Mouse (Mus musculus) neural tube, embryonic 14.5 days (tissue): Measurements from ENCODE around the gene Secisbp2. TPM values are rescaled to one million over a fixed set of nuclear protein-coding genes. Genes with fewer than 3 reads are reported as not detected.

Experiments
- ATAC-seq: fragments of 200-750 bp; cut with Nextera tagmentation; 2 replicates; pipeline ENCODE4 v1.8.0; 2017; ENCODE audit warnings: low read depth, mild to moderate bottlenecking, moderate TSS enrichment, moderate library complexity
- H3K27ac ChIP-seq: fragments of 300-500 bp; sonication (generic); 2 replicates; pipeline ENCODE4 v1.5.1; 2014; ENCODE audit warnings: low read depth, mild to moderate bottlenecking, control low read depth, low read length, moderate library complexity, mixed read lengths
- H3K27me3 ChIP-seq: fragments of 300-500 bp; sonication (generic); 2 replicates; pipeline ENCODE4 v1.6.1; 2014; ENCODE audit warnings: low read length; ENCODE audit not compliant: control insufficient read depth, insufficient read depth
- H3K36me3 ChIP-seq: fragments of 300-500 bp; sonication (generic); 2 replicates; pipeline ENCODE4 v1.6.1; 2014; ENCODE audit warnings: low read length, mixed read lengths; ENCODE audit not compliant: control insufficient read depth, insufficient read depth
- H3K4me1 ChIP-seq: fragments of 300-500 bp; sonication (generic); 2 replicates; pipeline ENCODE4 v1.6.1; 2014; ENCODE audit warnings: low read length; ENCODE audit not compliant: control insufficient read depth, insufficient read depth
- H3K4me2 ChIP-seq: fragments of 300-500 bp; sonication (generic); 2 replicates; pipeline ENCODE4 v1.6.1; 2014; ENCODE audit warnings: mild to moderate bottlenecking, low read depth, low read length, control low read depth
- H3K4me3 ChIP-seq: fragments of 300-500 bp; sonication (generic); 2 replicates; pipeline ENCODE4 v1.5.1; 2014; ENCODE audit warnings: low read depth, low read length, control low read depth, mixed read lengths
- H3K9ac ChIP-seq: fragments of 300-500 bp; sonication (generic); replicated peaks from 2 replicates; pipeline ENCODE4 v1.6.1; 2014; ENCODE audit warnings: low read depth, mild to moderate bottlenecking, control low read depth, low read length, mixed read lengths
- H3K9me3 ChIP-seq: fragments of 300-500 bp; sonication (generic); 2 replicates; pipeline ENCODE4 v1.6.1; 2016; ENCODE audit warnings: low read length; ENCODE audit not compliant: control insufficient read depth
- WGBS: fragments of 180-500 bp; shearing (Covaris S2); extraction: QIAGEN DNeasy Blood & Tissue Kit; methylation state at CpG from one replicate; pipeline ENCODE4 v1.1.7; 2014; 5-methylcytosine and 5-hydroxymethylcytosine counted together
- polyA plus RNA-seq: library from polyadenylated mRNA; unstranded; fragments of >200 nt; fragmentation: Nextera tagmentation; extraction: Ambion mirVana; gene quantifications from 2 replicates; pipeline ENCODE4 v1.2.1, GENCODE M21; 2014

Secisbp2 gene
- polyA plus RNA-seq, 1 experiment from 2014 or later, result 29.6 TPM

GRCm38 (mm10) chr13:51638958-51639357, 12.5 kb upstream of the Secisbp2 start:
- Histone ChIP-seq H3K4me3 (no peak overlapping the region), H3K27ac (no peak overlapping the region), H3K4me1 (no peaks in the 10 kb centered on the region), H3K36me3 (no peaks in the 10 kb centered on the region), H3K9ac (no peak overlapping the region), H3K9me3 (no peaks in the 10 kb centered on the region), H3K4me2 (no peak overlapping the region), H3K27me3 (no peaks in the 10 kb centered on the region)
- 92% methylated on average over 4 of the region's 4 CpGs for WGBS
- ATAC-seq, result no peak

DNA sequence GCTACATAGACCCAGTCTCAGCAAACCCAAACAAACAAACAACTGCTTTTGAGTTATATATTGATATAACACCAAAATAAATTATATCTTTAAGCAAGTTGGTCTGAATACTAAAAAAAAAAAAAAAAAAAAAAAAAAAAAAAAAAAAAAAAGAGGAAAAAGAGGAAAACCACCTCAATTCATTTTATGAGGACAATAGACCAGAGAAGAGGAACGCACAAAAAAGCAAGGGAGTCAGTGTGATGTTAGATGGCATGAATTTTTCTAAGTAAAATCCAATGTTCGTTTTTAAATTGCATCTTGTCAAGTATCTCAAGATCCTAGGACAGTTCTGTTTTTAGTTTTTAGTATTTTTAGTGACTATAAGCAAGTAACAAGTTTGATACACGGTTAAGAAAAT, 10.1 kb upstream of the Secisbp2 start:
- no peak for ATAC-seq
- Histone ChIP-seq H3K9ac (no peak overlapping the region), H3K36me3 (no peaks in the 10 kb centered on the region), H3K27ac (no peak overlapping the region), H3K9me3 (no peaks in the 10 kb centered on the region), H3K4me1 (0 out of 2 replicates have a peak, but pooled peaks cover 4% of the 10 kb centered on the region), H3K27me3 (no peaks in the 10 kb centered on the region), H3K4me2 (no peak overlapping the region), H3K4me3 (no peak overlapping the region)
- 91% methylated on average over 3 of the region's 3 CpGs for WGBS

DNA sequence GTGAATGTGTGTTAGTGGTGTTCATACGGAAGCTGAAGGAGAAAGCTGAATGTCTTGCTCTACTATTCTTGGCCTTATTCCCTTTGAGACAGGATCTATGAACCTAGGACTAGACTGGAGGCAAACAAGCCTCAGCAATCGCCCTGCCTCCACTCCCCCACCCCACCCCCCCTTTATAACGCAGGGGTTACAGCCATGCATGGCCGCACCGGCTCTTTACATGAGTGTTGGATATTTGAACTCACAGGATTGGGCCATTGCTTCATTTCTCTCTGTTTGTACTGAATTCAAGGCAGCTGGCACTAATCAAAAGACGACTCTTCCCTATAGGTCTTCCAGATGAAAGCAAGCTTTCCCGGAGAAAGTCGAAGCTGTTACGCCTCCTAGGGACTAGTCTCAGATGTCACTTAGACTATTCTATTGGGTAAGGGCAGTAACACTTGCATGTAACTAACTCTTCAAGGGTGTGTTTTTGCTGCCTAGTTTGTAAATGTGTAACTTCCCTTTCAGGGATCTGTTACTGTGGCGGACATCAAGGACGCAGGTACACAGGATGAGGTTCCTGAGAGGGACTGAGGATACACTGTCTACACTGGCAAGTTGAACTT, 9.2 kb upstream of the Secisbp2 start:
- 0 out of 2 replicates have a peak, but pooled peaks cover 4% of the 10 kb centered on the region for H3K4me1 ChIP-seq
- 37% methylated on average over 11 of the region's 11 CpGs for WGBS
- no peak overlapping the region for H3K27ac ChIP-seq
- no peak for ATAC-seq
- no peaks in the 10 kb centered on the region for H3K27me3 ChIP-seq
- no peak overlapping the region for H3K4me2 ChIP-seq
- no peaks in the 10 kb centered on the region for H3K36me3 ChIP-seq
- H3K4me3 ChIP-seq, result no peak overlapping the region
- no peak overlapping the region for H3K9ac ChIP-seq
- no peaks in the 10 kb centered on the region for H3K9me3 ChIP-seq

- H3K4me3 ChIP-seq, result peak overlapping the region; percentile 58
- H3K9ac ChIP-seq, result peak overlapping the region; percentile 60; the same call in 1 of the 2 replicates
- no peaks in the 10 kb centered on the region for H3K9me3 ChIP-seq
- H3K4me2 ChIP-seq, result peak overlapping the region; percentile 91
- 52% methylated on average over 20 of the region's 20 CpGs for WGBS
- ATAC-seq, result no peak
- H3K27me3 ChIP-seq, result no peaks in the 10 kb centered on the region
- H3K27ac ChIP-seq, result peak overlapping the region; percentile 44
- 0 out of 2 replicates have a peak, but pooled peaks cover 4% of the 10 kb centered on the region for H3K4me1 ChIP-seq
- H3K36me3 ChIP-seq, result no peaks in the 10 kb centered on the region
These were observed 7.3 kb upstream of the Secisbp2 start for GRCm38 (mm10) chr13:51643924-51644828.

GRCm38 (mm10) chr13:51644829-51645789, 6.4 kb upstream of the Secisbp2 start, which contains the start of gene Cks2:
Gene Cks2 (plus strand): TSS chr13:51645232.
- 0 out of 2 replicates have a peak, but pooled peaks cover 4% of the 10 kb centered on the region for H3K4me1 ChIP-seq
- peak within 1 kb of the TSS; percentile 58 for H3K4me3 ChIP-seq
- peak within 1 kb of the TSS; percentile 44 for H3K27ac ChIP-seq
- peak within 1 kb of the TSS; percentile 60 for H3K9ac ChIP-seq
- no peaks in the 10 kb centered on the region for H3K9me3 ChIP-seq
- ATAC-seq, result peak; percentile 99
- no peaks in the 10 kb centered on the region for H3K36me3 ChIP-seq
- H3K27me3 ChIP-seq, result no peaks in the 10 kb centered on the region
- peak within 1 kb of the TSS; percentile 91 for H3K4me2 ChIP-seq
- WGBS, result 0% methylated on average over 83 of the region's 83 CpGs

DNA sequence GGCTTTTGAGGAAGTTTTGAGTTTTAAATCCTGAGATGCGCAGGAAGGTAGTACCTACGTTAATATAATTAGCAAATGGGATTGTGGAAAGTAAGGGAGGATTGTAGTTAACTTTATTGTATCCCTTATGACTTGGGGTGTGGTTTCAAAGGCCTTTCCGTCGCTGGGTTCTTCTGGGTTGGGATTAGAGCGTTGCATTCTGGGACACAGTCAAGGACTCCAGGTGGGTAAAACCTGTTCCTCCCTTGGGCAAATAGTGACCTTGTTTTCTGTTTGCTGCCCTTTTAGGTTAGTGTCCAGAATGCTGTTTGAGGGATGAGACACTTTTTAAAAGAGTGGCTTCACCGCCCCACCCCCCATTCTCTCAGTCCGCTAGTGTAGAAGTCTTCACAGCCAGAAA, 5.6 kb upstream of the Secisbp2 start:
- ATAC-seq, result no peak
- Histone ChIP-seq H3K9ac (peak overlapping the region; percentile 47), H3K27me3 (no peaks in the 10 kb centered on the region), H3K4me3 (peak overlapping the region; percentile 58), H3K4me1 (peaks cover 4% of the 10 kb centered on the region; the same call in 1 of the 2 replicates), H3K4me2 (peak overlapping the region; percentile 91), H3K36me3 (no peaks in the 10 kb centered on the region), H3K27ac (no peak overlapping the region), H3K9me3 (no peaks in the 10 kb centered on the region)
- under 1% methylated on average over 7 of the region's 7 CpGs for WGBS

DNA sequence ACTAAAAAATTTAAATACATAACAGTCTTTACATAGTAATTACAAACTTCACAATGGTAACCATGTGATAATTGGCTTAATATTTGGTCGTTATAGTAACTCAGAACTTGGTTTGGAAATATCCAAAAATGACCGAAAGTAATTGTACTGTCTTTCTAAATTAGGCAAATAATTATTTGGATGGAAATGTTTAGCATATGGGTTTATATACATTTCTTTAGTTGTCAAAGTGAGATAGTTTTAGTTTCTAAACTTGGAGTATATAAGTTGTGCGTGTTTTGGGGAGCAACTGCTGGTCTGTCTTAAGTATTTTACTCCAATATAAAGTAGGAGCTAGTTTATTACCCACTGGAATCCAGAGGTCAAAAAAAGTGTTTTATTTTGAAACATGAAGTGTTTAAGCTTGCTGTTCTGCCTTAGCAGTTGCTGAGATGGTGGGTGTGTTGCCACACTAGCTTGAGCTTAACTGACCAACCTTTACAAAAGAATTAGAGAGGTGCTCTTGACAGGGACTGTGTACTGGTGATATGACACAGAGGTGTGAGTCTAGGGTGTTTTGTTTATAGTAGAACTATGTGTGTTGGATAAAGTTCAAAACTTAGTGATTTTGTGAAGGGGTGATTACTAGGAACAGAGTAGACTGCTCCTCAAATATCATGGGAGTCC, 5.0 kb upstream of the Secisbp2 start:
- Histone ChIP-seq H3K4me3 (peak overlapping the region; percentile 58), H3K9ac (no peak overlapping the region)
- WGBS, result 23% methylated on average over 3 of the region's 3 CpGs

DNA sequence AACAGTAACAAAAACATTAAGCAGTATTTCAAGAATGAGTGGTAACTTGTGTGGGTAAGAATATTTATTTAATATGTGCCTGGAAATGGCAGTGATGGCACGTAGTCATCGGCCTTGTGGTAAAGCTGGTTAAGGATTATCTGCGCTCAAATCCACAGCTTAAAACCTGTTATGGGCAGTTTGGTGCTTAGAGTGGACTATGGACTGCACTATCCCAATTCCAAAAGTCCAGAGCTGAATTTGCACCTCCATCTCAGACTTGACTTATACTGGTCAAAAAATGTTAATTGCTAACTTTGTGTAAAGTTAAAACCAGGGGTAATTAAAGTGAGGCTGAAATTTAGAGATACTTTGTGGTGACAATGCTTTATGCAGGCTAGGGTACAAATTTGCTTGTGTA, 3.7 kb upstream of the Secisbp2 start:
- H3K9ac ChIP-seq, result no peak overlapping the region
- H3K9me3 ChIP-seq, result no peaks in the 10 kb centered on the region
- no peak overlapping the region for H3K4me2 ChIP-seq
- H3K36me3 ChIP-seq, result no peaks in the 10 kb centered on the region
- H3K4me3 ChIP-seq, result no peak overlapping the region
- WGBS, result 96% methylated on average over 3 of the region's 3 CpGs
- H3K27ac ChIP-seq, result no peak overlapping the region
- H3K4me1 ChIP-seq, result peaks cover 12% of the 10 kb centered on the region; the same call in 1 of the 2 replicates
- no peaks in the 10 kb centered on the region for H3K27me3 ChIP-seq
- ATAC-seq, result no peak

More for the DNA sequence above, 5.0 kb upstream of the Secisbp2 start:
- H3K27me3 ChIP-seq, result no peaks in the 10 kb centered on the region
- no peaks in the 10 kb centered on the region for H3K9me3 ChIP-seq
- no peak for ATAC-seq
- H3K4me2 ChIP-seq, result peak overlapping the region; percentile 91; the same call in 1 of the 2 replicates
- no peaks in the 10 kb centered on the region for H3K36me3 ChIP-seq
- peaks cover 7% of the 10 kb centered on the region; the same call in 1 of the 2 replicates for H3K4me1 ChIP-seq
- H3K27ac ChIP-seq, result no peak overlapping the region
